Mouse (Mus musculus): ENCODE measurements around the gene Wls. TPM values are rescaled to one million over a fixed set of nuclear protein-coding genes. Genes with fewer than 3 reads are reported as not detected.

Gene Wls
- 10 to 100 TPM; 29.2 to 31.6 TPM for total RNA-seq (2021)

GRCm38 (mm10) chr3:159839481-159839880 lies at the start of gene Wls:
TSS of gene Wls (plus strand) at chr3:159839672.
- intact Hi-C loops (cut with DNase I), result no loop called here
- peak; percentile 20 to 76 for DNase-seq (ENCODE audit: extremely low spot score in 1 of 2, low spot score in 2 of 2)

- DNase-seq (ENCODE audit: extremely low spot score in 1 of 2, low spot score in 2 of 2), result no peak
- intact Hi-C loops (cut with DNase I), result no loop called here
Measured at GRCm38 (mm10) chr3:159789781-159790180, 49.7 kb upstream of the Wls start.

GRCm38 (mm10) chr3:159831535-159831934 lies 7.9 kb upstream of the Wls start:
- DNase-seq (ENCODE audit: extremely low spot score in 1 of 2, low spot score in 2 of 2), result no peak
- intact Hi-C loops (cut with DNase I), result no loop called here

GRCm38 (mm10) chr3:159840002-159840816 lies 737 bp downstream of the Wls start:
- intact Hi-C loops (cut with DNase I), result no loop called here
- DNase-seq (ENCODE audit: extremely low spot score in 1 of 2, low spot score in 2 of 2), result peak; percentile 11 to 64

- peak in 1 of 2 experiments; percentile 24 for DNase-seq (ENCODE audit: extremely low spot score in 1 of 2, low spot score in 2 of 2)
- intact Hi-C loops (cut with DNase I), result no loop called here
Measured at GRCm38 (mm10) chr3:159840817-159841390, 1.4 kb downstream of the Wls start.

GRCm38 (mm10) chr3:159841458-159841857 lies 2.0 kb downstream of the Wls start:
- intact Hi-C loops (cut with DNase I), result no loop called here
- DNase-seq (ENCODE audit: extremely low spot score in 1 of 2, low spot score in 2 of 2), result no peak

- no peak for DNase-seq (ENCODE audit: extremely low spot score in 1 of 2, low spot score in 2 of 2)
- intact Hi-C loops (cut with DNase I), result no loop called here
Measured at GRCm38 (mm10) chr3:159843135-159843534, 3.7 kb downstream of the Wls start.

- intact Hi-C loops (cut with DNase I), result no loop called here
- no peak for DNase-seq (ENCODE audit: extremely low spot score in 1 of 2, low spot score in 2 of 2)
Measured at GRCm38 (mm10) chr3:159847410-159848016, 8.0 kb downstream of the Wls start.

- intact Hi-C loops (cut with DNase I), result no loop called here
- no peak for DNase-seq (ENCODE audit: extremely low spot score in 1 of 2, low spot score in 2 of 2)
Measured at GRCm38 (mm10) chr3:159848156-159848555, 8.7 kb downstream of the Wls start.

- DNase-seq (ENCODE audit: extremely low spot score in 1 of 2, low spot score in 2 of 2), result no peak
- intact Hi-C loops (cut with DNase I), result no loop called here
Measured at GRCm38 (mm10) chr3:159851476-159851875, 12.0 kb downstream of the Wls start.

- DNase-seq (ENCODE audit: extremely low spot score in 1 of 2, low spot score in 2 of 2), result no peak
- intact Hi-C loops (cut with DNase I), result no loop called here
Measured at GRCm38 (mm10) chr3:159851980-159852379, 12.5 kb downstream of the Wls start.

- DNase-seq (ENCODE audit: extremely low spot score in 1 of 2, low spot score in 2 of 2), result no peak
- intact Hi-C loops (cut with DNase I), result no loop called here
Measured at GRCm38 (mm10) chr3:159857112-159857511, 17.6 kb downstream of the Wls start.

- no peak for DNase-seq (ENCODE audit: extremely low spot score in 1 of 2, low spot score in 2 of 2)
- intact Hi-C loops (cut with DNase I), result no loop called here
Measured at GRCm38 (mm10) chr3:159865691-159866090, 26.2 kb downstream of the Wls start.

- intact Hi-C loops (cut with DNase I), result no loop called here
- DNase-seq (ENCODE audit: extremely low spot score in 1 of 2, low spot score in 2 of 2), result no peak
Measured at GRCm38 (mm10) chr3:159878983-159879382, 39.5 kb downstream of the Wls start.

GRCm38 (mm10) chr3:159883325-159883724 lies 43.9 kb downstream of the Wls start:
- DNase-seq (ENCODE audit: extremely low spot score in 1 of 2, low spot score in 2 of 2), result no peak
- intact Hi-C loops (cut with DNase I), result no loop called here

GRCm38 (mm10) chr3:159884802-159885201 lies 45.3 kb downstream of the Wls start:
- intact Hi-C loops (cut with DNase I), result no loop called here
- DNase-seq (ENCODE audit: extremely low spot score in 1 of 2, low spot score in 2 of 2), result no peak

- DNase-seq (ENCODE audit: extremely low spot score in 1 of 2, low spot score in 2 of 2), result peak; percentile 78 to 86
- intact Hi-C loops (cut with DNase I), result no loop called here
Measured at GRCm38 (mm10) chr3:159885271-159885670, 45.8 kb downstream of the Wls start.

- intact Hi-C loops (cut with DNase I), result no loop called here
Measured at GRCm38 (mm10) chr3:159885781-159886400, 46.4 kb downstream of the Wls start.

GRCm38 (mm10) chr3:159890176-159891056 lies 50.9 kb downstream of the Wls start:
- no peak for DNase-seq (ENCODE audit: extremely low spot score in 1 of 2, low spot score in 2 of 2)
- intact Hi-C loops (cut with DNase I), result no loop called here

More at GRCm38 (mm10) chr3:159885781-159886400, 46.4 kb downstream of the Wls start:
- DNase-seq (ENCODE audit: extremely low spot score in 1 of 2, low spot score in 2 of 2), result no peak

Measured in left cerebral cortex, postnatal 10 days (tissue).